Mouse (Mus musculus): ENCODE results near the gene Rps6kl1.

GRCm38 (mm10) chr12:85110011-85110697, 40.9 kb downstream of the Rps6kl1 start:
- TF ChIP-seq CTCF (IDR thresholded peaks at IDR 0.05; ENCODE audit: borderline replicate concordance, insufficient read depth, low read length): no peak
- peak; percentile 52 for TF ChIP-seq POLR2A (IDR thresholded peaks at IDR 0.05; ENCODE audit: low read depth, low read length)

Measured in embryonic fibroblast, embryonic 13.5 days (primary cell).